Mouse (Mus musculus) left cerebral cortex, adult 18-20 months (tissue): ENCODE data around the gene Mb. TPM values are rescaled to one million over a fixed set of nuclear protein-coding genes. Genes with fewer than 3 reads are reported as not detected.

ENCODE experiments used
- DNase-seq, 2 experiments: peaks; one replicate each; pipeline ENCODE4 v3.0.0; 2021 to 2022; ENCODE audit warnings: low spot score in 2 of 2, mixed read lengths in 1 of 2
- total RNA-seq, 2 experiments: library from RNA; stranded (reverse); gene quantifications; 2 replicates each; pipeline ENCODE4 v1.2.3; 2021

Mb gene
- total RNA-seq, 2 experiments from 2014 or later: not detected

DNA sequence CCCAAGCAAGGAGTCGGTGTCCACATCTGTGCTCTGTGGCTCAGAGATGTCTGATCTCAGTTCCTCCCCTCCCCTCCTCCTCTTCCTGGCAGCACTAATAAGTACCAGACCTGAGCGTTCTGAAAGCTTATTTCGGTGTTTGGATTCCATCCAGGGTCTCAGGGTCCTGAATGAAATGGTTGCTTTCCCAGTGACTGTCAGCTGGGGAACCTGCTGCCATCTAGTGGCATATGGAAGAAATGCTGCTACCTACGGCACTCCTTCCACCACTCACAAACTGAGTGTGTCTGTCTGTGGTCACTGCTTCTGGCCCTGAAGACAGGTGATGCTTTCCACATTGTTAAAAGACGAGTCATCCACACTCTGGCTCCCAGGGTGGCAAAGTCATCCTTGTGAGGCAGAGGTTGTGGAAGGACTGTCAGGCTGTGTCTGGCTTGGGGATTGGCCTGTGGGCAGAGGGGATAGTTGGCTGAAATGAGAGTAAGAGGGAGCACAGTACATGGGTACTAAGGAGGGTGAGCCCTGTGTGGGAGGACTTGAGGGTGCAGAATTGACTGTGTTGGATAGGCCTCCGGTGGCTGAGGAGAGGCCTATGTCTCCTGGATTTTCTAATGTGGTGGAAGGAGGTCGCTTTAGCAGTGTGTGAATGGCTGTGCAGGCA, 21.0 kb downstream of the Mb start:
- peak; percentile 45 to 51 for DNase-seq

DNA sequence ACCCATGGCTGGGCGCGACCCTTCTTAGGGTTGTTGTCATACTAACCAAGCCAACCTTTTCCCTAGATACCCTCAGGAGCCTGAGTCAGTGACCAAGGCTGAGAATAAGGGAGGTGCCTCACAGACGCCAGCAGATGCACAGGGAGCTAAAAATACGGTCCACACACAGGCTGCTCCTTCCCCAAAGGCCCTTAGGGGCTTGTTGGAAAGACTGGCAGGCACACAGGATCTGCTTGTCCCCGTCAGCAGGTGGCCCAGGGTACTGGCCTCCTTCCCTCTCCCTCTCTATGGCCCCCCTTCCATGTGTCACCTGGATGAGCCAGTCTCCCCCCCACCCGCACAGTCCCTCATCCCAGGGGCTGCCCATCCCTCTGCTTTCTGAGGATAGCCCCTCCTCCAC, 22.8 kb downstream of the Mb start:
- no peak for DNase-seq

DNA sequence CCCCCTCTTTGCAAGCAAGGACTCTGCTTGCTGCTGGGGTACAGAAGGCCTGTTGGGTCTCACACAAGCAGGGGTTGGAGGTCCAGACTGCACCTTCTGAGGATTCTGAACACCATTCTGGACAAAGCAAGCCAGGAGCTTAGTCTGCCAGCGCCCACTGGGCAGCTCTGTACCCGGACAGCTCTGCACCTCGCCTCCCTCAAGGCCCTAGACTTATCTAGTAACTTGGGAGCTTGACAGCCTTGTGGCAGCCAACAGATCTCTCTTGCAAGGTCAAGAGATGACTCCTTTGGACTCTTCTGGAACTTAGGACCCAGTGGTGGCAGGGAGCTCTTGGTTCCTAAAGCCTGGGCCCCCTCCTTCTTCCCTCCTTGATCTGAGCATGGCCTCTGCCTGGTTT, 23.4 kb downstream of the Mb start:
- DNase-seq: no peak

DNA sequence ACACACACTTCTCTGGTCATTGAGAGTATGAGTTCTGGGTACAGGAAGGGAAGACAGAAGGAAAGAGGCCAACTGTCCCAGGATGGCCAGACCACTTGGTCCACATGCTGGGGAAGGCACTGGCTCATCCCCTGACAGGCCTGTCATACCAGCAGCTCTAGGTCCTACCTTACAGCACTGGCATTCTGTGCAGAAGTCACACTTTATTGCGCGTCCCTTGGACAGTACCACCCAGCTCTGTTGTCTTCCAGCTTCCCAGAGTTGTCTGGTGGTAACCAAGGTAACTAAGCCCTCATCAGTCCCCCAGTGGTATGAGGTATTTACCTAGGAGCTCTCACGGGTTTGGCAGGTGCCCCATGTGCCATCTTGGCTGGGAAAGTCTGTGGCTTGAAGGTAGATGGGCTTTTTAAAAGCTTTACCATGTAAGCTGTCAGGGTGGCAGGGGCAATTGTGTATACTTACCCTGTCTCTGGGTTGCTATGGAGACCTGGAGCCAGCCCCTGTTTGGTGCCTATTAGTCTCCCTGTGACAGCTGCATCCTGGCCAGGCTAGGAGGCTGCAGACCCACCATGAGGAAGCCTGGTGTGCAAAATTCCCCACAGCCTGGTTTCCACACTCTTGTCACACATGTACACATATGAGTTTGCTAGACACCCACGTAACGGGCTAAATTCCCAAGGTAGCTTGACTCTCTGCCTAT, 24.4 kb downstream of the Mb start:
- no peak for DNase-seq

DNA sequence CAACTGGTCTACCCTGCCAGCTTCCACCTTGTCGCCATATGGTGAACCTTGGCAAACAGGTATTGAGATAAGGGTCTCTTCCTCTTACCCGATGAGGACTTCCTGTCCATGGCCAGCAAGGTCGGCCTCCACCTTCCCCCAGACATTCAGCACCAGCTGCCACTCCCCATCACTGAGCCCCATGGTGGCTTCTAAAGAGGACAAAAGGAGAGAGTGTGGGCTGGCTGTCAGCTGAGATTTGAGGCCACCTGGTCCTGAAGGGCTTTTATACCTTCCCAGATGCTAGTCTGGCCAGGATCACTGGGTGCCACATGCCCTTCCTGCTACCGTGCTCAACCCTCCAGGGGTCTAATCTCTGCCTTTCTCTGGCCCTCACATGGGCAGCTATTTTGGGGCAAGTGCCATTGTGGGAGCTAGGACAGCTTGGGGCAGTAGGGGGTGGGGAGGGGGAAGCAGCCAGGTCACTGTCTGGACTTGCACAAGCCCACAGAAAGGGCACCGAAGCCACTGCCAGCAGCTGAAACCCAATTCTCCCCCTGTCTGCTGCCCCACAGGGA, 28.0 kb downstream of the Mb start:
- DNase-seq: no peak

DNA sequence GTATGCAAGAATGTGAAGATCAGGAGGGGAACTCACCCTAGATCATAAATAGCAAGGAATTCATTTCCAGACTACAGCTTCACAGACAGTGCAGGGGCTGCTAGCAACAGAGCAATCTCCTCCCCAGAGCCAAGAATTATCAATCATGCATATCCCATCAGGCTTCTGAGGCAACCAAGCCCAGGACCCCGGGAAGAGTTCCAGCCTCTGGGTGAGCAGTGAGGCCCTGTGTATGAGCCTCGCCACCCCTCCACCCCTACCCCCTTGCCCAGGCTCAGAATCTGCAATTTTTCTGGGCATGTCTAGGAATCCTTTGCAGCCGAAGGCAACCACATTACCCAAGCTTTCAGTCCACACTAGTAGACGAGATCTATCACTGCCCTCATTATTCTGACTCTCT, 28.6 kb downstream of the Mb start:
- DNase-seq: no peak

DNA sequence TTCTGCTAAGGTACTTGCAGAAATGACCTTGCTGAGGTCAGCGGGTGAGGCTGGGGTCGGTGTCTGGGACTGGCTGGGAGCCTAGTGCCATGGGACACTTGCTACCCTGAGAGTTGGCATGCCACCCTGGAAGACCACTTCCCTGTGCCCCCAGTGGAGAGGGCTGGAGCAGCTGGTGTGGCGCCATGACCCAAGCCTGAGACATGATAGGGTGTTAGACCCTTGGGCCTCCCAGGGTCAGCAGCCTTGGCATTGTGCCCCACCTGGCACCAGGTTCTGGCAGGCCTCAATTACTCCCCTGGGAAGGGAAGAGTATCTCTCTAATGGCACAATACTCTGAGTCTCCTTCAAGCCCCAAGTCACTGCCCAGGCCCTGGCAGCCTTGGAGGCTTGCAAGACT, 29.4 kb downstream of the Mb start:
- no peak for DNase-seq

DNA sequence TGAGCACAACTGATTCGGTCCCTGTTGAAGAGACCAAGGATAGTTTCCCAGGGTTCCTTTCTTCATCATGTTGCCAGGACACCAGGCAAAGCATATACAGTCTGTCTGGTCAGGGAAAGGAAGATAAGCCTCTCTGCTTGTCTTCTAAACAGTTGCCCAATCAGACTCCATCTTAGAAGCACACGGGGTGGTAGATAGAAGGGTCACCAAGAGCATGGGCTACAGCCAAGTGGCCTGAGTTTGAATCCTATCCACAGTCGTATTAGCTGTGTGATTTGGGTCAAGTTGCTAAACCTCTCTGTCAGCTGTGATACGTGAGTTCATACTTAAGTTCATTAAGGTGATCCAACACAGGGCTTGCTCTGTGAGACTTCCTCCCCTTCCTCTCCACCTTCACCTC, 30.3 kb downstream of the Mb start:
- DNase-seq: no peak

DNA sequence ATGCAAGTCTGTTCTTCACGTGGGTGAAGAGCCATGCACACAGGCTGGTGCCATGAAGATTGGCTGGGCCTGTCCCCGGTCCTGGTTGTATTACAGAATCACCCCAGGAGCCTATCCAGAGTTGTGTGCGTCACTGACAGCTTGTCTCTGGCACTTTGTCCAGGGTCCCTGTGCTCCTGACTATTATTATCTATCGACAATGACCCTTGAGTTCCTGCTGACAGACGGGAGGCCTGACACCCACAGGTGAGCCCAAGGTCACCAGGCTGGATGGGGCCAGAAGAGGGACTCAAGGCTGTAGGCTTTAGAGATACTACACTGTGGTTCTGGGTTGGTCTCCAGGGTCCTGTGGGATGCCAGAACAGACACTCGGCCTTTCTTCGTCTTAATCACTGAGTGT, 30.9 kb downstream of the Mb start:
- no peak for DNase-seq

DNA sequence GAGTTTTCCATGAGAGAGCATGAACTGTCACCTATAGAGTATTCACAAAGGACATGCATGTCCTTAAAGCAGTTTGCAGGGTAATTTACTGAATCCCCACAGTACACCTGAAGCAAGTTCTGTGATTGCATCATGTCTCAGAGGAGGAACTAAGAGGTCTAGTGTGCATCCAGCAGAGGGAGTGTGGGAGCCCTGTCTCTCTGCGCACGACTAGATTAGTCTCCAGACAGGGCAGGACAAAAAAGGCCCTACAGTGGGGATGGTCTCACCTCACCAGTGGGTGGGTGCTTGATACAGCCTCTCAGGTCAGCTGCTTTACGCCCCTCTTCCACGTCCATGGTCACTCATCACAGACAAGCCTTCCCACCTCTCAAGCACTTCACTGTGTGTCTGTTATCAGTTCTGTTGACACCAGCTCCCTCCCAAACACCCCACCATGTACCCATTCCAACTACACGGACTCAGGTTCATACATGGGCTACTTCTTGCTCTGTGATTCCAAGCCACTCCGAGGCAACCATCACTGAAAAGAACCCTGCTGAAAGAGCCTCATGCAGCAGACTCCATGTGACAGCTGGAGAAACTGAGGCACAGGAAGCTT, 31.6 kb downstream of the Mb start:
- DNase-seq: peak; percentile 38 to 55

DNA sequence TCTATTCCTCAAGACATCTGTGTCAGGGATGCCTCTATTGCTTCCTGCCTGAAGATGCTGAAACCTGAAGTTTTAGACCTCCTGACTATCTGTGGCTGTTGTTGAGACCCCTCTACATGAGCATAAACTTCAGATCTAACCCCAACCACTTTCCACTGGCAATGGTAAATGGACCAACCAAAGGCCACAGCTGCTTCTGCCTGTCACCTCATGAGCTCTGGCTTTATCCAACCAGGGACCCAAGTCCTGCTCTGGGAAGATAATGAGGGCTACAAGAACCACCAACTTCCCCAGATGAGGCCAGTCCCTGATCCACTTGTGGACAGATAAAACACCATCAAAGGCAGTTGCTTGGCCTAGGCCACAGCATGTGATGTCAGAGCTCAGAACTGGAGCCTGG, 32.6 kb downstream of the Mb start:
- no peak for DNase-seq

DNA sequence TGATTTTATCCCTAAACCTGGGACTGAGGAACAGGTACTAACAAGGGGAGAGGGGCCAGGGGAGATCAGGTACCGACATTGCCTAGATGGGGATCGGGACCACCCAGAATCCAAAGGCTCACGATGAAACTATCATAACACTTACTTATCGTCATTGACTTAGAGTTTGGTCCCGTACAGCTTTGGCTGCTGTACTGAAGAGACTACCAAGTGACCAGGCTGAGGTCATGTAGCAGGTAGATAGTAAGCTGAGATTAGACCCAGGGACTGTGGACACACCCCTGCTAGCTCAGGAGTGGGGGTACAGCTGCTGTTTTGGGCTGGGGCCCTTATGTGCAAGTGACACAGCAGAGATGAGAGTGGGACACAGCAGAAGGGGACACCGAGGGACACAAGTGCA, 34.0 kb downstream of the Mb start:
- no peak for DNase-seq

DNA sequence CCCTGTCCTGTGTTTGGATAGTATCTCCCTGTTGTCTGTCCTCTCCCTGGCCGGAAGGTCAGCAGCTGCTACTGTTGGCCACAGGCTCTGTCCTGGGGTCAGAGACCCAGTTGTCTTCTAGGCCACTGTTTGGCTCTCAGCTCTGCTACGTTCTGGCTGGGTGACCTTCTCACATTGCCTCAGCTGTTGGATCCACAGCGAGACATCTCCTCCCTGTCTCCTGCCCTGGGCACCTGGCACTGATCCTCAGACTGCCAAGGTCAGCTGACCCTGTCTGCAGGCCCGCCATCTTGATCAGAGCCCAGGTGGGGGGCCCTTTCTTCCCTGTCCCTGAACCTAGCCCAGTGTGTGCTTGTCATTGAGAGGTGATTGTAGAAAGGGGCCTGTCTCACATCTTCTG, 35.5 kb downstream of the Mb start:
- DNase-seq: no peak

DNA sequence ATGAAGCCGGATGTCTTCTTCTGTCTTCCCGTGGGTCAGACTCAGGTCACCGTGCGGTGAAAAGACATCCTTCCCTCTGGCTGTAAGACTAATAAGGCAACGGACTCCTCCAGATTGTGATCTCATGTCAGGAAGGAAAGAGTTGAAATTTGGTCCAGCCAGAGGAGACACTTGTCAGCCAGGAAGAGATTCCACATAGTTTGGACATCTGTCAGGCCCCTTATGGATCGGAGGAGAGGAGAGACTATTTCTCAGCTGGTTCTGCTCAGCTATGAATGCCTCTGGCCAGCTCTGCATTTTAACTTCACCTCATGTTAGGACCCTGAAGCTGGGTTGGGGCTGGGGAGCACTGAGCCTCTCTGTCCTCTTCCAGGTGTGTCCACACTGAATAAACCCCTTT, 36.0 kb downstream of the Mb start:
- no peak for DNase-seq

DNA sequence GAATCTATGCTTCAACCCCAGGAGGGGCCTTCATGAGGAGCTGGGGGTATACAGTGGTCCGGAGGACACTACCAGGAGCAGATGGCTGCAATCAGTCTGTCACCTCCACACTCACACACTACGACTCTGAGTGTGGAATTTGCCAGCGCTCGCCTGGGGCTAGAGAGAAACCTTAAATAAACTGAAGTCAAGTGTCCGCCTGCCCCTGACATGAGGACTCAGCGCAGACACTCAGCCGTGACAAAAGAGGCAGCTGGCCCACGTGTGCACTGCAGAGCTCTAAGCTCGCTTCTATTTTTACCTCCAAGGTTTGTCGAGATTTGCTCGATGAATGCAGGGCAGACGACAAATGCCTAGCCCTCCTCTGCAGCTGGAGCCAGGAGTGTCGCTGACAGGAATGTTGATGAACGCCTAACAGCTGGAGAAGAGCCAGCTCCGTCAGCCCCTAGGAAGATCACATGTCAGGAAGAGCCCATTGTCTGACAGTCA, 36.7 kb downstream of the Mb start:
- peak in 1 of 2 experiments; percentile 33 for DNase-seq

DNA sequence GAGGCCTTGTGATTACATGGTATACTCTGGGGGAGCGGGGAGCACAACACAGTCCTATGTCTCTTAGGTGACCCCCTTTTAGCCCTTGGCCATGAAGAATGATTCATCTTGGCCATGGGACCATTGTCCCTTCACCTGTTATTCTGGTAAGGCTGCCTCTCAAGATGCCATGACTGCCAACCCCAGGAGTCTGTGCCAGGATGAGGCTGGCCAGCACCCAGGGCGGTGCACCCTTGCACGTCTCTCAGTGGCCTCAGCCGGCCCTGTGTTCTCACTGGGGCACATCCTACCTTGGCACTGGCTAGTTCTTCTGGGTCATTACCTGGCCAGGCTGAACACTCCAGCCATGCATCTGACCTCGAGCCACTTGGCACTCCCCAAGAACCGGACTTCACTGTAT, 41.6 kb downstream of the Mb start:
- DNase-seq: no peak

DNA sequence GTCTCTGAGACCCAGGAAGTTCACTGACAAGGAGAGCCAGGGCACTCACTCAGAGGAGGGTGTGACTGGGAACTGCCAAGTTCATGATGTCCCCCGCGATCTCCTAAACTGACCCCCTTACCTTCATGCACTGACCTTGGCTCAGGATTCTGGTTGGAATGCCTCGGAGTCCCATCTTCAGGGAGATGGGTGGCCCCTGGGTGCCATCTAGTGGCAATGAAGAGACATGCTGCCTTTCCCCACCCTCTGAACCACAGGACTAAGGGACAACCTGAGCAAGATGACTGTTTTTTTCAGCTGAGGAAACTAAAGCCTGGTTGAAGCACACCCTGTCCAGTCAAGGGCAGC, 46.6 kb downstream of the Mb start:
- peak; percentile 60 to 65 for DNase-seq

DNA sequence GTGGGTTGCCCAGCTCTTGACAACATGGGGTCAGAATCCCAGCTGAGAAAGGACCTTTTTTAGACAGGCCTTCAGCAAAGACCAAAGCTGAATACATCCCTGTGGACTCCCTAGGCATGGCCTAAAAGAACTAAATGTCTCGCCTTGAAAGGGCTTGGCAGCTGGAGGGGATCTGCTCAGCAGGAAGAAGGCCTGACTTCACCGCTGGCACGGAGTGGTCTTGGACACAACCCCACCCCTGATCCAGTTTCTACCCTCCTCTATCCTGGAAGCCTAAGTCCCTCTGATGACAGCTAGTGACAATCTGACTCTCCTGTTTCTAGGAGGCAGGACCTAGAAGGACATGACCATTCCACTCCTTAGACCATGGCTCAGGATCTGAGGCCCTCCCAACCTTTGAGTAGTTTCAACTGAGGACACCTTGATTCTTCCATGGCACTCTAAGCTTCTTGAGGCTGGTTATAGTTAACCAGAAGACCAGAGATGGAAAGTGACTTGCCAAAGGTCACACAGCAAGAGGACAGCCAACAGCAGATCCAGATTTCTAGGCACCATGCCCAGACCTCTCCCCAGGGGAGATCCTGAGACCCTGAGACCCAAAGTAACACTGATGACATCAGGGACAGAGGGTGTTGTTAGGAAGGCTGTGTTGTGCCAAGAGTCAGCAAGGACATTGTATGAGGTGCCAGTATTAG, 47.1 kb downstream of the Mb start:
- DNase-seq: no peak

DNA sequence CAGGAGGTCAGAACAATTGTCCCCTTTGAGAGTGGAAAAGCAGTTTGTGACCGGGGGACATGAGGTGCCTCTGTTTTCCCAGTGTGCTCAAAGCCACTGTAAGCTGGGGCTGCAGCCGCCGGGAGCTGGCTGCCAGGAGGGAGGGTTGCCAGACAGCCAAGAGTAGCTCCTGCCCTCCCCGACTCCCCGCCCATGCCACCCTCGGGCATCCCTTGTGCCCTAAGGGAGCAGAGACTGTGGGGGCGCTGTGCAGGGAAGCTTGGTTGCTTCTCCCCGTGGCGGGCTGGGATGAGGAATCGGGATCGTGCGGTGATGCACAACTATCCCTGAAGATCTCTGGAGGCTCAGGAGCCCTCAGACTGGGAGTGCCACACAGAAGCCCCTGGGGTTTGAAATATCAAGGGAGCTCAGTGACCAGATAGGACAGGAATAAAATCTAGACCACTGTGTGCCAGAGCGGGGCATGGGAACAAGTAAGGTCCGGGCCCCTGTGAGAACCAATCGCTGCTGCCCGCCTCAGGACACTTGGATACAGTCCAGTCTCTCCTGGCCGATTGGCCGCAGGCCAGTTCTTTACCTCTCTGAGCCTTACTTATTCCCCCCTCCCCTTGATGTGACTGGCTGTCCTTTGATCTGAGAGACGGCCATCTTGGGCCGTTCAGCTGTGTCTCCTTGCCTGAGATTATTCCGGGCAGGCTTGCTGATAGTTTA, 51.4 kb downstream of the Mb start:
- peak; percentile 31 to 48 for DNase-seq

DNA sequence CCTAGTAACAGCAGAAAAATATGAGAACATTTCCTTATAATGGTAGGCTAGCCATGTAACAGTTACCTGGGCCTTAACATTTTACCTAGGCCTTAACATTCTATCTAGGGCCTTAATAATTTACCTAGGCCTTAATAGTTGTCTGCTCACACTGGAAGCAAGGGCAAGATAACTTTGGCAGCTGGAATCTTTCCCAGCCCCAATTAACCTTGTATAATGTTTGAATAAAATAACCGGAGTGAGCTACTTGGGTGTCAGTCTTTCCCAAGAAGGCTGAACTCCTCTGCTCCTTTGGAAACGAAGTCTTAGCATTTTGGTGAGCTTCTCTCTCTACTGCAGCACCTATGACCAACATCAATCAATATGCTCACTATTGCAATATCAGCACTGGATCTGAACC, 52.4 kb downstream of the Mb start:
- DNase-seq: no peak

DNA sequence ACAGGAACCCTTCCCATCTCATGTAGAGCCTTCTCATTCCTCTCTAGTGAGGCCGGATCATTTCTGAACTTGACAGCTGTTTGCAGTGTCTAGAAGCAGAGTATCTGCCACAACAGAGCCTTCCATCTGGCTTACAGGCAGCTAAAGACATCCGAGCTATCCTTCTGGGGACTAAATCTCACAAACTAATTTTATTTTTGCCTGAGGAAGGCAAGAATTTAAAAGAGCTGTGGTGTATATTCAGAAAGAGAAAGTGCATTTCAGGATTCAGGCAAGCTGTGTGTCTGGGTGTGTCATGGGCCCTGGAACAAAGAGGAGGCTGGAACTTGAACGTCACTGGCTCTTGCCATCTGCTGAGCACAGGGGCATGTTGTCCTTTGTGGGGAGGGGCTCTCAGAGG, 56.1 kb downstream of the Mb start:
- peak in 1 of 2 experiments; percentile 16 for DNase-seq
